Mouse (Mus musculus): Measurements from ENCODE around the gene Olfr1461.

GRCm38 (mm10) chr19:13162700-13163099, at the start of gene Olfr1461:
- TF ChIP-seq CTCF (IDR thresholded peaks at IDR 0.05) (no peak), EP300 (IDR thresholded peaks at IDR 0.05) (no peak)
